Mouse (Mus musculus): ENCODE measurements at regions not wholly inside any gene's neighbourhood (a gene's known extent, or its start where the extent isn't known, plus 50 kb on each side); places are given as distances from the start of the nearest gene placed in this dataset.
A peak's percentile ranks its signal among the peaks of the same experiment; 100 is the strongest.

GRCm38 (mm10) chr13:25899871-25900270 lies 629.6 kb upstream of the Nrsn1 start:
- DNase-seq (ENCODE audit: low spot score in 2 of 2), result peak; percentile 3 to 9

GRCm38 (mm10) chr13:25893150-25893549 lies 622.8 kb upstream of the Nrsn1 start:
- no peak for DNase-seq (ENCODE audit: low spot score in 2 of 2)

- DNase-seq (ENCODE audit: low spot score in 2 of 2), result no peak
Measured at GRCm38 (mm10) chr13:25882818-25883217, 612.5 kb upstream of the Nrsn1 start.

- DNase-seq (ENCODE audit: low spot score in 2 of 2), result no peak
Measured at GRCm38 (mm10) chr13:25868923-25869322, 598.6 kb upstream of the Nrsn1 start.

GRCm38 (mm10) chr13:25858207-25858606 lies 587.9 kb upstream of the Nrsn1 start:
- no peak for DNase-seq (ENCODE audit: low spot score in 2 of 2)

GRCm38 (mm10) chr13:25857569-25857968 lies 587.3 kb upstream of the Nrsn1 start:
- DNase-seq (ENCODE audit: low spot score in 2 of 2), result no peak

GRCm38 (mm10) chr13:25857096-25857495 lies 586.8 kb upstream of the Nrsn1 start:
- DNase-seq (ENCODE audit: low spot score in 2 of 2), result no peak

- DNase-seq (ENCODE audit: low spot score in 2 of 2), result no peak
Measured at GRCm38 (mm10) chr13:25856549-25856948, 586.2 kb upstream of the Nrsn1 start.

GRCm38 (mm10) chr13:25848156-25848555 lies 577.9 kb upstream of the Nrsn1 start:
- no peak for DNase-seq (ENCODE audit: low spot score in 2 of 2)

GRCm38 (mm10) chr13:25838237-25838636 lies 567.9 kb upstream of the Nrsn1 start:
- no peak for DNase-seq (ENCODE audit: low spot score in 2 of 2)

GRCm38 (mm10) chr13:25829146-25829924 lies 559.0 kb upstream of the Nrsn1 start:
- no peak for DNase-seq (ENCODE audit: low spot score in 2 of 2)

- DNase-seq (ENCODE audit: low spot score in 2 of 2), result no peak
Measured at GRCm38 (mm10) chr13:25808564-25809253, 538.4 kb upstream of the Nrsn1 start.

- DNase-seq (ENCODE audit: low spot score in 2 of 2), result no peak
Measured at GRCm38 (mm10) chr13:25793216-25793803, 523.0 kb upstream of the Nrsn1 start.

- no peak for DNase-seq (ENCODE audit: low spot score in 2 of 2)
Measured at GRCm38 (mm10) chr13:25781161-25781560, 510.9 kb upstream of the Nrsn1 start.

GRCm38 (mm10) chr13:25777706-25778105 lies 507.4 kb upstream of the Nrsn1 start:
- peak in 1 of 2 experiments; percentile 5 for DNase-seq (ENCODE audit: low spot score in 2 of 2)

GRCm38 (mm10) chr13:25774586-25775182 lies 504.4 kb upstream of the Nrsn1 start:
- DNase-seq (ENCODE audit: low spot score in 2 of 2), result no peak

GRCm38 (mm10) chr13:25754515-25755105 lies 484.3 kb upstream of the Nrsn1 start:
- no peak for DNase-seq (ENCODE audit: low spot score in 2 of 2)

- no peak for DNase-seq (ENCODE audit: low spot score in 2 of 2)
Measured at GRCm38 (mm10) chr13:25751409-25751777, 481.1 kb upstream of the Nrsn1 start.

- DNase-seq (ENCODE audit: low spot score in 2 of 2), result no peak
Measured at GRCm38 (mm10) chr13:25750460-25751408, 480.4 kb upstream of the Nrsn1 start.

GRCm38 (mm10) chr13:25738601-25739000 lies 468.3 kb upstream of the Nrsn1 start:
- no peak for DNase-seq (ENCODE audit: low spot score in 2 of 2)

GRCm38 (mm10) chr13:25729327-25729892 lies 459.1 kb upstream of the Nrsn1 start:
- no peak for DNase-seq (ENCODE audit: low spot score in 2 of 2)
